In the genomic region with DNA sequence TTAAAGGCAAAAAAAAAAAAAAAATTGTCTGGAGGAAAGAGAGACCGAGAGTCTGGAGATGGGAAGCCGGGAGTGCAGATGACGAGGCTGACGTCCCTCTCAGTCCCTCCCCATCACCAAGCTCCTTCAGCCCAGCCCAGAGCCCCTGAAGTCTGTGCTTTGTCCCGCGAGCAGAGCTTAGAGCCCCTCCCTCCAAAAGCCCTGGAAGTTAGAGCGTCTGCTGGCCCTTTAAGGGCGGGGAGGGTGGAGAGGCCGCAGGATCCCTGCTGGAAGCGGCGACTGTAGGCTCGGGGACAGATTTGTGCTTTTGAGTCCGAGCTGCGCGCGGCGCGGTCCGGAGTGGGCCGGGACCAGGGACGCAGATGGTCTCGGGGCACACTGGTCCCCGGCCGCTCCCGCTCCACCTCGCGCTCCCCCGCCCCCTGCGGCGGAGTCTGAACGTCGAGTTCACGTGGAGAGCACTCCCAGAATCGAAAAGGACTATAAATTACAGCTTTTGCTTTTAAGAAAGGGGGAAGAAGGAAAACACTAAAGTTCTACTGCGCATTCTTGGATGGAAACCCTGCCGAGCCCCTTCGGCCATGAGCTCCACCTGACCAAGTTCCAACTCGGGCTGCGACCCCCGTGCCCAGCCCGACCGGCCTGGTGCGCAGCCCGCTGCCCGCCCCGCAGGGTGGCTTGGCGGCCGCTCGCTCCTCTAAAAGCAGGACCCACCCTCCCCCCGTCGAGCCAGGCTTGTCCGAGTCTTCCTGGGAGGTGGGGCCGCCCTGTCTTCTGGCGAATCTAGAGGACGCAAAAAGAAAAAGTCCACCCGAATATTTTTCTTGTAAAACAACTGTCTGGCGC, we compare ENCODE assay signal across 9 mouse cellular contexts. TPM values are rescaled to one million over a fixed set of nuclear protein-coding genes. Genes with fewer than 3 reads are reported as not detected.
DNase-seq lines count a peak whose midpoint lies in the region; ATAC-seq and TF ChIP-seq lines count a peak whose summit lies in the region.
"Had no signal": no experiment of that assay in that cellular context is flagged by ENCODE, and none has a peak within 500 bp of the region (broad histone marks: within the 10 kb centered on the region; RNA-seq: fewer than 3 reads in every experiment).

No protein-coding gene starts in this region.

- H3K4me2 ChIP-seq in heart, embryonic 11.5 days: peak overlapping the region; percentile 78
- peak overlapping the region; percentile 89 for H3K4me2 ChIP-seq in limb, embryonic 14.5 days (replicated peaks; ENCODE audit: low read depth, low read length, severe bottlenecking)

- H3K36me3 ChIP-seq in heart, embryonic 11.5 days (ENCODE audit: control insufficient read depth, insufficient read depth, low read length): peaks cover 4% of the 10 kb centered on the region
- peaks cover 13% of the 10 kb centered on the region for H3K36me3 ChIP-seq in limb, embryonic 14.5 days (ENCODE audit: control insufficient read depth, insufficient read depth, low read length)

- peaks cover 72% of the 10 kb centered on the region for H3K27me3 ChIP-seq in heart, embryonic 11.5 days (ENCODE audit: control insufficient read depth, insufficient read depth, low read length)
- H3K27me3 ChIP-seq in limb, embryonic 14.5 days (ENCODE audit: control insufficient read depth, insufficient read depth, low read length): peaks cover 48% of the 10 kb centered on the region
- H3K27me3 ChIP-seq: Patski had no signal

- H3K9me3 ChIP-seq in heart, embryonic 11.5 days (replicated peaks; ENCODE audit: control insufficient read depth, low read length): no peaks in the 10 kb centered on the region
- H3K9me3 ChIP-seq in limb, embryonic 14.5 days (ENCODE audit: control insufficient read depth, low read length): no peaks in the 10 kb centered on the region

- 1% methylated on average over 57 of the region's 57 CpGs for WGBS in heart, embryonic 11.5 days (ENCODE audit: insufficient replicate concordance)
- 3% methylated on average over 57 of the region's 57 CpGs for WGBS in limb, embryonic 14.5 days
- WGBS in olfactory bulb, adult 2 months: 30% methylated on average over 57 of the region's 57 CpGs

- peaks cover 10% of the 10 kb centered on the region for H3K4me1 ChIP-seq in bone marrow macrophage, adult 2 months (ENCODE audit: control insufficient read depth, insufficient read depth, low read length)
- peaks cover 32% of the 10 kb centered on the region for H3K4me1 ChIP-seq in heart, embryonic 11.5 days (ENCODE audit: control insufficient read depth, insufficient read depth, low read length)
- peaks cover 48% of the 10 kb centered on the region for H3K4me1 ChIP-seq in limb, embryonic 14.5 days (ENCODE audit: control insufficient read depth, insufficient read depth, low read length)
- H3K4me1 ChIP-seq in olfactory bulb, adult 2 months (ENCODE audit: control insufficient read depth, insufficient read depth, low read length): peaks cover 43% of the 10 kb centered on the region

- peak overlapping the region; percentile 23; the same call in 1 of the 2 replicates for H3K9ac ChIP-seq in heart, embryonic 11.5 days (ENCODE audit: low read depth, low read length)
- H3K9ac ChIP-seq in limb, embryonic 14.5 days (ENCODE audit: low read depth, low read length, severe bottlenecking): peak overlapping the region; percentile 50

- TF ChIP-seq POLR2A in bone marrow macrophage, adult 2 months (IDR thresholded peaks at IDR 0.05; ENCODE audit: borderline replicate concordance, low read depth, low read length): no peak
- no peak for TF ChIP-seq POLR2A in limb, embryonic 14.5 days (IDR thresholded peaks at IDR 0.05; ENCODE audit: borderline replicate concordance, extremely low read depth, insufficient read depth, insufficient read length)
- TF ChIP-seq POLR2A in olfactory bulb, adult 2 months (IDR thresholded peaks at IDR 0.05; ENCODE audit: insufficient read depth, low read depth, low read length): no peak

- peak overlapping the region; percentile 38 for H3K4me3 ChIP-seq in bone marrow macrophage, adult 2 months (ENCODE audit: insufficient read depth, low read length)
- H3K4me3 ChIP-seq in heart, embryonic 11.5 days (ENCODE audit: low read depth, low read length): peak overlapping the region; percentile 47
- H3K4me3 ChIP-seq in limb, embryonic 14.5 days (replicated peaks; ENCODE audit: low read length): peak overlapping the region; percentile 52
- peak overlapping the region; percentile 41 for H3K4me3 ChIP-seq in olfactory bulb, adult 2 months (ENCODE audit: insufficient read depth, low read depth, low read length)

- ATAC-seq in heart, embryonic 11.5 days (replicated peaks; ENCODE audit: insufficient number of reproducible peaks, low FRiP score, low TSS enrichment): no peak
- no peak for ATAC-seq in limb, embryonic 14.5 days (ENCODE audit: low FRiP score, low read depth)
- no peak for ATAC-seq in granulocyte monocyte progenitor cell, adult 5-6 weeks (replicated peaks; ENCODE audit: poor library complexity, severe bottlenecking)
- ATAC-seq: Patski had no signal

- H3K27ac ChIP-seq in bone marrow macrophage, adult 2 months (ENCODE audit: insufficient read depth, low read depth, low read length): no peak overlapping the region
- H3K27ac ChIP-seq in heart, embryonic 11.5 days (ENCODE audit: low read depth, low read length): no peak overlapping the region
- no peak overlapping the region for H3K27ac ChIP-seq in limb, embryonic 14.5 days (replicated peaks; ENCODE audit: low read depth, low read length)
- H3K27ac ChIP-seq in olfactory bulb, adult 2 months (ENCODE audit: insufficient read depth, low read depth, low read length): no peak overlapping the region

- no peak for TF ChIP-seq CTCF in bone marrow macrophage, adult 2 months (IDR thresholded peaks at IDR 0.05; ENCODE audit: low read depth, low read length)
- no peak for TF ChIP-seq CTCF in olfactory bulb, adult 2 months (IDR thresholded peaks at IDR 0.05; ENCODE audit: insufficient read depth, low read depth, low read length)

- peak; percentile 37 to 61 for DNase-seq in heart, adult 18-20 months
- no peak for DNase-seq in heart, adult 8-10 months (ENCODE audit: low spot score)
- DNase-seq in limb, embryonic 14.5 days (ENCODE audit: low spot score): no peak
- no peak for DNase-seq in frontal cortex, postnatal 36 days (ENCODE audit: low spot score in 2 of 2)

RNA-seq across cellular contexts. Expression of gene Cbx8, which starts 3.6 kb away (rescaled TPM):
- total RNA-seq in heart, adult 18-20 months (2021): 1 to 10 TPM; 3.1 to 4.0 TPM
- total RNA-seq in heart, adult 8-10 months (2022): 1 to 10 TPM; 3.6 to 4.9 (median 4.6) TPM
- 6.2 and 9.5 TPM in 2 replicates for polyA plus RNA-seq in bone marrow macrophage, adult 2 months (2012; ENCODE audit: insufficient read depth, insufficient read length, missing spikeins)
- polyA plus RNA-seq in heart, embryonic 11.5 days (2014; fragmentation: Nextera tagmentation; extraction: Ambion mirVana): 6.7 and 7.8 TPM in 2 replicates
- 6.9 and 7.2 TPM in 2 replicates for polyA plus RNA-seq in limb, embryonic 14.5 days (2012; rRNA removed)
- polyA plus RNA-seq in limb, embryonic 14.5 days (2014; fragmentation: Nextera tagmentation; extraction: Ambion mirVana): 10.1 and 12.6 TPM in 2 replicates
- polyA plus RNA-seq in olfactory bulb, adult 2 months (2012; ENCODE audit: insufficient read depth, insufficient read length, low replicate concordance, missing spikeins): not detected in 2 replicates
- total RNA-seq in granulocyte monocyte progenitor cell, adult 5-6 weeks (2014; fragmentation: Nextera tagmentation): 3.6 TPM in 2 replicates
- total RNA-seq in granulocyte monocyte progenitor cell, adult 5-6 weeks (2017): 1.5 and 3.2 TPM in 2 replicates

RNA-seq across cellular contexts. Expression of gene Cbx2, which starts 14.4 kb away (rescaled TPM):
- total RNA-seq in heart, adult 18-20 months (2021): 1 to 10 TPM; 1.5 to 2.6 TPM
- 1 to 10 TPM; 2.0 to 3.9 (median 2.9) TPM for total RNA-seq in heart, adult 8-10 months (2022)
- polyA plus RNA-seq in bone marrow macrophage, adult 2 months (2012; ENCODE audit: insufficient read depth, insufficient read length, missing spikeins): 1.9 and 2.0 TPM in 2 replicates
- 23.6 and 23.8 TPM in 2 replicates for polyA plus RNA-seq in heart, embryonic 11.5 days (2014; fragmentation: Nextera tagmentation; extraction: Ambion mirVana)
- polyA plus RNA-seq in limb, embryonic 14.5 days (2012; rRNA removed): 35.7 and 40.4 TPM in 2 replicates
- 29.1 and 35.5 TPM in 2 replicates for polyA plus RNA-seq in limb, embryonic 14.5 days (2014; fragmentation: Nextera tagmentation; extraction: Ambion mirVana)
- polyA plus RNA-seq in olfactory bulb, adult 2 months (2012; ENCODE audit: insufficient read depth, insufficient read length, low replicate concordance, missing spikeins): not detected in 2 replicates
- total RNA-seq in granulocyte monocyte progenitor cell, adult 5-6 weeks (2014; fragmentation: Nextera tagmentation): 0.88 and 5.0 TPM in 2 replicates
- total RNA-seq in granulocyte monocyte progenitor cell, adult 5-6 weeks (2017): 2.1 and 2.6 TPM in 2 replicates

RNA-seq across cellular contexts. Expression of gene Cbx4, which starts 48.9 kb away (rescaled TPM):
- total RNA-seq in heart, adult 18-20 months (2021): 1 to 10 TPM; 6.5 to 7.2 TPM
- total RNA-seq in heart, adult 8-10 months (2022): 10 to 100 TPM in 1 of 4 experiments, 1 to 10 TPM in 3; 5.2 to 12.8 (median 8.4) TPM
- 15.8 and 17.2 TPM in 2 replicates for polyA plus RNA-seq in bone marrow macrophage, adult 2 months (2012; ENCODE audit: insufficient read depth, insufficient read length, missing spikeins)
- 6.3 and 7.7 TPM in 2 replicates for polyA plus RNA-seq in heart, embryonic 11.5 days (2014; fragmentation: Nextera tagmentation; extraction: Ambion mirVana)
- polyA plus RNA-seq in limb, embryonic 14.5 days (2012; rRNA removed): 23.1 and 24.3 TPM in 2 replicates
- 10.9 and 11.4 TPM in 2 replicates for polyA plus RNA-seq in limb, embryonic 14.5 days (2014; fragmentation: Nextera tagmentation; extraction: Ambion mirVana)
- not detected in 2 replicates for polyA plus RNA-seq in olfactory bulb, adult 2 months (2012; ENCODE audit: insufficient read depth, insufficient read length, low replicate concordance, missing spikeins)
- total RNA-seq in granulocyte monocyte progenitor cell, adult 5-6 weeks (2014; fragmentation: Nextera tagmentation): 15.8 and 18.8 TPM in 2 replicates
- total RNA-seq in granulocyte monocyte progenitor cell, adult 5-6 weeks (2017): 27.4 and 38.2 TPM in 2 replicates

RNA-seq across cellular contexts. Expression of gene Enpp7, which starts 49.2 kb away (rescaled TPM):
- not detected for total RNA-seq in heart, adult 18-20 months (2021)
- not detected for total RNA-seq in heart, adult 8-10 months (2022)
- polyA plus RNA-seq in bone marrow macrophage, adult 2 months (2012; ENCODE audit: insufficient read depth, insufficient read length, missing spikeins): not detected in 2 replicates
- polyA plus RNA-seq in heart, embryonic 11.5 days (2014; fragmentation: Nextera tagmentation; extraction: Ambion mirVana): not detected in 2 replicates
- polyA plus RNA-seq in limb, embryonic 14.5 days (2012; rRNA removed): 0.05 and 0.08 TPM in 2 replicates
- not detected in 2 replicates for polyA plus RNA-seq in limb, embryonic 14.5 days (2014; fragmentation: Nextera tagmentation; extraction: Ambion mirVana)
- polyA plus RNA-seq in olfactory bulb, adult 2 months (2012; ENCODE audit: insufficient read depth, insufficient read length, low replicate concordance, missing spikeins): not detected in 2 replicates
- total RNA-seq in granulocyte monocyte progenitor cell, adult 5-6 weeks (2014; fragmentation: Nextera tagmentation): not detected in 2 replicates
- not detected in 2 replicates for total RNA-seq in granulocyte monocyte progenitor cell, adult 5-6 weeks (2017)
- polyA plus RNA-seq: Patski had no signal

Comparison
In these comparisons a context has a peak if more than half of its experiments do, and no peak if none do; other contexts are left out.
1. DNase-seq: peak in heart, adult 18-20 months (2 of 2); none in heart, adult 8-10 months (single experiment), limb, embryonic 14.5 days (single experiment) and frontal cortex, postnatal 36 days (0 of 2).
2. Peak in every context shown above with its lines, with median percentiles within 50 percentile points of each other: H3K4me3 ChIP-seq.